Mouse (Mus musculus): Measurements from ENCODE around the gene Mapt. TPM values are rescaled to one million over a fixed set of nuclear protein-coding genes. Genes with fewer than 3 reads are reported as not detected.

Gene Mapt
- polyA plus RNA-seq, 1 experiment from 2014 or later: 11.0 TPM

GRCm38 (mm10) chr11:104281501-104281900, 50.3 kb downstream of the Mapt start:
- H3K9ac ChIP-seq: no peak overlapping the region
- H3K27ac ChIP-seq: no peak overlapping the region
- H3K4me2 ChIP-seq: no peak overlapping the region
- no peaks in the 10 kb centered on the region for H3K27me3 ChIP-seq
- no peaks in the 10 kb centered on the region for H3K9me3 ChIP-seq
- H3K36me3 ChIP-seq: no peaks in the 10 kb centered on the region
- ATAC-seq (ENCODE audit: borderline replicate concordance, extremely low read depth, low FRiP score, low TSS enrichment): no peak
- 0 out of 2 replicates have a peak, but pooled peaks cover 4% of the 10 kb centered on the region for H3K4me1 ChIP-seq
- 81% methylated on average over 5 of the region's 5 CpGs for WGBS
- H3K4me3 ChIP-seq: no peak overlapping the region

- no peak overlapping the region for H3K4me3 ChIP-seq
- H3K36me3 ChIP-seq: no peaks in the 10 kb centered on the region
- 92% methylated on average over 18 of the region's 18 CpGs for WGBS
- no peaks in the 10 kb centered on the region for H3K27me3 ChIP-seq
- H3K4me1 ChIP-seq: peaks cover 9% of the 10 kb centered on the region
- ATAC-seq (ENCODE audit: borderline replicate concordance, extremely low read depth, low FRiP score, low TSS enrichment): no peak
- no peak overlapping the region for H3K9ac ChIP-seq
- H3K4me2 ChIP-seq: no peak overlapping the region
- no peaks in the 10 kb centered on the region for H3K9me3 ChIP-seq
- H3K27ac ChIP-seq: no peak overlapping the region
Measured at GRCm38 (mm10) chr11:104287113-104287512, 55.9 kb downstream of the Mapt start.

GRCm38 (mm10) chr11:104288835-104289198, 57.6 kb downstream of the Mapt start:
- no peak for ATAC-seq (ENCODE audit: borderline replicate concordance, extremely low read depth, low FRiP score, low TSS enrichment)
- no peak overlapping the region for H3K27ac ChIP-seq

GRCm38 (mm10) chr11:104289199-104290031, 58.2 kb downstream of the Mapt start:
- peak; percentile 41; the same call in 1 of the 2 replicates for ATAC-seq (ENCODE audit: borderline replicate concordance, extremely low read depth, low FRiP score, low TSS enrichment)
- no peak overlapping the region for H3K27ac ChIP-seq
- H3K9ac ChIP-seq: no peak overlapping the region
- no peak overlapping the region for H3K4me3 ChIP-seq
- H3K27me3 ChIP-seq: no peaks in the 10 kb centered on the region
- no peaks in the 10 kb centered on the region for H3K36me3 ChIP-seq
- H3K4me2 ChIP-seq: no peak overlapping the region
- peaks cover 9% of the 10 kb centered on the region for H3K4me1 ChIP-seq
- 21% methylated on average over 13 of the region's 13 CpGs for WGBS
- H3K9me3 ChIP-seq: no peaks in the 10 kb centered on the region

More at GRCm38 (mm10) chr11:104288835-104289198, 57.6 kb downstream of the Mapt start:
- no peak overlapping the region for H3K9ac ChIP-seq
- H3K4me3 ChIP-seq: no peak overlapping the region
- H3K9me3 ChIP-seq: no peaks in the 10 kb centered on the region
- H3K36me3 ChIP-seq: no peaks in the 10 kb centered on the region
- H3K4me2 ChIP-seq: no peak overlapping the region
- no peaks in the 10 kb centered on the region for H3K27me3 ChIP-seq
- WGBS: 53% methylated on average over 6 of the region's 6 CpGs
- peaks cover 9% of the 10 kb centered on the region for H3K4me1 ChIP-seq

GRCm38 (mm10) chr11:104292443-104293220, 61.4 kb downstream of the Mapt start:
- ATAC-seq (ENCODE audit: borderline replicate concordance, extremely low read depth, low FRiP score, low TSS enrichment): no peak
- Histone ChIP-seq H3K27ac (no peak overlapping the region), H3K36me3 (no peaks in the 10 kb centered on the region), H3K4me2 (no peak overlapping the region), H3K9me3 (no peaks in the 10 kb centered on the region), H3K4me3 (no peak overlapping the region), H3K9ac (no peak overlapping the region), H3K4me1 (peaks cover 9% of the 10 kb centered on the region), H3K27me3 (no peaks in the 10 kb centered on the region)
- 81% methylated on average over 7 of the region's 7 CpGs for WGBS

- no peak overlapping the region for H3K27ac ChIP-seq
- no peak overlapping the region for H3K4me3 ChIP-seq
- WGBS: 49% methylated on average over 9 of the region's 9 CpGs
- H3K27me3 ChIP-seq: no peaks in the 10 kb centered on the region
- H3K9me3 ChIP-seq: no peaks in the 10 kb centered on the region
- no peaks in the 10 kb centered on the region for H3K36me3 ChIP-seq
- H3K4me1 ChIP-seq: peaks cover 9% of the 10 kb centered on the region
- H3K9ac ChIP-seq: no peak overlapping the region
- H3K4me2 ChIP-seq: no peak overlapping the region
- ATAC-seq (ENCODE audit: borderline replicate concordance, extremely low read depth, low FRiP score, low TSS enrichment): no peak
Measured at GRCm38 (mm10) chr11:104293241-104293640, 62.1 kb downstream of the Mapt start.

- no peaks in the 10 kb centered on the region for H3K27me3 ChIP-seq
- WGBS: 44% methylated on average over 5 of the region's 5 CpGs
- no peak overlapping the region for H3K27ac ChIP-seq
- H3K4me2 ChIP-seq: no peak overlapping the region
- no peaks in the 10 kb centered on the region for H3K9me3 ChIP-seq
- H3K4me3 ChIP-seq: no peak overlapping the region
- no peak for ATAC-seq (ENCODE audit: borderline replicate concordance, extremely low read depth, low FRiP score, low TSS enrichment)
- no peaks in the 10 kb centered on the region for H3K36me3 ChIP-seq
- no peak overlapping the region for H3K9ac ChIP-seq
- no peaks in the 10 kb centered on the region for H3K4me1 ChIP-seq
Measured at GRCm38 (mm10) chr11:104295145-104295544, 64.0 kb downstream of the Mapt start.

- H3K9ac ChIP-seq: no peak overlapping the region
- H3K9me3 ChIP-seq: no peaks in the 10 kb centered on the region
- no peaks in the 10 kb centered on the region for H3K36me3 ChIP-seq
- no peak for ATAC-seq (ENCODE audit: borderline replicate concordance, extremely low read depth, low FRiP score, low TSS enrichment)
- 17% methylated on average over 6 of the region's 6 CpGs for WGBS
- no peak overlapping the region for H3K4me3 ChIP-seq
- H3K27ac ChIP-seq: no peak overlapping the region
- no peak overlapping the region for H3K4me2 ChIP-seq
- no peaks in the 10 kb centered on the region for H3K27me3 ChIP-seq
- H3K4me1 ChIP-seq: no peaks in the 10 kb centered on the region
Measured at GRCm38 (mm10) chr11:104295656-104296055, 64.5 kb downstream of the Mapt start.

- no peaks in the 10 kb centered on the region for H3K27me3 ChIP-seq
- 85% methylated on average over 3 of the region's 3 CpGs for WGBS
- no peak overlapping the region for H3K4me3 ChIP-seq
- H3K9me3 ChIP-seq: no peaks in the 10 kb centered on the region
- no peak overlapping the region for H3K27ac ChIP-seq
- no peak for ATAC-seq (ENCODE audit: borderline replicate concordance, extremely low read depth, low FRiP score, low TSS enrichment)
- peaks cover 6% of the 10 kb centered on the region; the same call in 1 of the 2 replicates for H3K4me1 ChIP-seq
- no peak overlapping the region for H3K9ac ChIP-seq
- no peak overlapping the region for H3K4me2 ChIP-seq
- H3K36me3 ChIP-seq: no peaks in the 10 kb centered on the region
Measured at GRCm38 (mm10) chr11:104297671-104298070, 66.5 kb downstream of the Mapt start.

GRCm38 (mm10) chr11:104302628-104303027, 71.4 kb downstream of the Mapt start:
- 40% methylated on average over 12 of the region's 12 CpGs for WGBS
- peak overlapping the region; percentile 24 for H3K4me2 ChIP-seq

GRCm38 (mm10) chr11:104303088-104303960, 72.1 kb downstream of the Mapt start:
- no peak overlapping the region for H3K27ac ChIP-seq
- H3K4me3 ChIP-seq: no peak overlapping the region
- ATAC-seq (ENCODE audit: borderline replicate concordance, extremely low read depth, low FRiP score, low TSS enrichment): no peak
- no peak overlapping the region for H3K4me2 ChIP-seq
- peaks cover 7% of the 10 kb centered on the region; the same call in 1 of the 2 replicates for H3K4me1 ChIP-seq
- 46% methylated on average over 8 of the region's 8 CpGs for WGBS
- no peak overlapping the region for H3K9ac ChIP-seq
- H3K9me3 ChIP-seq: no peaks in the 10 kb centered on the region
- no peaks in the 10 kb centered on the region for H3K27me3 ChIP-seq
- H3K36me3 ChIP-seq: no peaks in the 10 kb centered on the region

More at GRCm38 (mm10) chr11:104302628-104303027, 71.4 kb downstream of the Mapt start:
- Histone ChIP-seq H3K9ac (no peak overlapping the region), H3K4me1 (peaks cover 7% of the 10 kb centered on the region; the same call in 1 of the 2 replicates), H3K27ac (no peak overlapping the region; the same call in 1 of the 2 replicates), H3K9me3 (no peaks in the 10 kb centered on the region), H3K27me3 (no peaks in the 10 kb centered on the region), H3K4me3 (no peak overlapping the region), H3K36me3 (no peaks in the 10 kb centered on the region)
- no peak for ATAC-seq (ENCODE audit: borderline replicate concordance, extremely low read depth, low FRiP score, low TSS enrichment)
